Mouse (Mus musculus): ENCODE data around the gene Ddt.
"Not testable (repeated sequence)": the region's sequence is repeated elsewhere in the genome, so short reads cannot be mapped to it uniquely, and the experiment has no call there.

Ddt gene

DNA sequence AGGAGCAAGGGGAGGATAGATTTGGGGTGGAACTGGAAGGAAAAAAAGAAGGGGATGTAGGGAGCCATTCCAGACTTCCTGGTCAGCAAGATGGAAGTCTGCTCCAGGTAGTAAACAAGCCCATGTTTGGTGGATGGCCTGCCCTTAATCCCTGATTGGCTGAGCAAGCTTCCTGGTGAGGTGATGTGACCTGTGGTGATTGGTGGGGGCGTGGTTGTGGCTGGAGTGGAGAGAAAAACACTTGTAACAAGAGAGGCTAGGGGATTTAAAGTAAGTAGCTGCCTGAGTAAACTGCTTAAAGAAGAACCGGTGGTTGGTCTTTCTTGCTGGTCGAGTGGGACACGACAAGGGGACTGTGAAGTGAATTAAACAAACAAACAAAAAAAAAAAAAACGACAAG is 5.5 kb downstream of the Ddt start:
- not testable (repeated sequence) for DNase-seq (ENCODE audit: low spot score)

DNA sequence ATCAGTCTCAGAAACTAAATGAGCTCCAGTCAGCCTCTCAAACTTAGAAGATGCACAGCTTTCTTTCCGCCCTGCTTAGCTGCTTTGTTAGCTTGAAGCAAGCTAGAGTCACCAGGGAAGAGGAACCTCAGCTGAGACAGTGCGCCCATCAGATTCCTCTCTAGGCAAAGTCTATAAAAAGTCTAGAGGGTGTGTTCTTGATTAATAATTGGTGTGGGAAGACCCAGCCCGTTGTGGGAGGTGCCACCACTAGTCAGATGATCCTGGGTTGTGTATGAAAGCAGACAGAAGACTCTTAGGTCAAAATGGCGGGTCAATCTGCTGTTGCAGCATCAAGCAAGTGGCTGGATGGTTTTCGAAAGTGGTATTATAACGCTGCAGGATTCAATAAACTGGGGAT is 6.4 kb downstream of the Ddt start:
- DNase-seq (ENCODE audit: low spot score): no peak

DNA sequence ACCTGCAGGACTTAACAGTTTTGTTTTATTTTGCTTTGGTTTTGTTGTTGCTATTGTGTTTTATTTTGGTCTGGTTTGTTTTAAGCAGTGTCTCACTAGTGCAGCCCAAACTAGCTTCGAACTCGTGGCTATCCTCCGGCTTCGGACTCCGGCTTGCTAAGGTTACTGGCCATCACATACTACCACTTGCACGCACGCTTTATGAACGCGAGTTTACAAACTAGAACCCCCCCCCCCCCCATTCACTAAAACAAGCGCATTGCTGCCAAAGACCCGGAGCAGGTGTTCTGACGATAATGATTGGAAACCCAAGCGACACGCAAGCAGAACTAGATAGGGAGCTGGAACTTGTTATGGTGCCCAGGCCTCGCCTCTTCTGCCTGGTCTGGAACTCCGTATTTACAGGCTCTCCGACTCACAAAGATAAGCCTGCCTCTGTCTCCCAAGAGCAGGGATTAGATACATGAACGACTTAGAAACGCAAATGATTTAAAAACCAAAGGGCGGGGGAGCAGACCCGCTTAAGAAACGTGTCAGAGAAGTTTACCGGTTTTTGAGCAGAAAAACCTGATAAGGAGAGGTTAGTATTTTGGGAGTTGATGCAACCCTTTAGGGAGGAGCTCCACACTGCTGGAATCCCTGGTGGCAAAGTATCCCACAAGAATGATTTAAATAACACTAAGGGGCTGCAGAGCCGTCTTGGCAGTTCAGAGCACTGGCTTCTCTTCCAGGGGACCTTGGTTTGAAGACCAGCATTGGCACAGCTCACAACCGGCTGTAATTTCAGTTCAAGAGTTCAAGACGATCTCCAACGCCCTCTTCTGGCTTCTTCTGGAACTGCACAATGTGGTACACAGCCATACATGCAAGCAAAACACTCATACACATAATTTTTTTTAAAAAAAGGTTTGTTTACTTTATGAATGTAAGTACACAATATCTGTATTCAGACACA is 8.4 kb downstream of the Ddt start:
- peak; percentile 77 for DNase-seq (ENCODE audit: low spot score)

DNA sequence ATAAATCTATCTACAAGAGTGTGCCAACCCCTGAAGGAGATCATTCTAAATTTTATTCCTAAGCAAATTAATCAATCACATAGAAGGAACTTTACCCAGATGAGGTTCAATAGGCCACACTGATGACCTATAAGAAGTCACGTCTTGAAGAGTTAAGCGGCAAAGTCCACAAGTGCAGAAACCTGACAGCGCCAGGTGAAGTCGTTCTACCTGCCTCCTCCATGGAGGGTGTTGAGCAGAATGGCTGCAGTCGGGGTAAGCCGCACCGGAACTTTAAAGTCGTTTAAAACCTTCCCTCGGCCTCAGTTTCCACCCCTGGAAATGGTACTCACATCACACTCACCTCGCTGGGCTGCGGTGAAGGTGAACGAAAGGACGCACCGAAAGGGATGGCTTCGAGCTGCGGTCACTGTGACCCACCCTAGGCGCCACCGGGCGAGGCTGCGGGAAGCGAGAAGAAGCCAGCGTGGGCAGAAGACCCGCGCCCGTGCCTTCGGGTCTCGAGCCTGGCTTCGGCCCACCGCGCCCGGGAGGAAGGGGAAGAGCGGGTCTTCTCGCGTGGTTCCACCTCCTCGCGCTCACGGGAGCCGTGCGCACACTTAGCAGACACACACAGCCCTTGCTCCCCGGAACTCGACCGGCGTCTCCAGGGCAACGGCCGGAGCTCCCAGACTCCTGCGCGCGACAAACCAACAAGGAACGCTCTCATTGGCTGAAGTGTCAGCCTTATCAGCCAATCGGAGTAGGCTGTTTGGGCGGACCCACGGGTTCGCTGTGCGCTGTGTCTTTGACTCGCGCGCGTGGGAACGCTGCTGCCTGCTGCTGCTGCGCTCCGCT is 9.3 kb downstream of the Ddt start, which contains the start of gene Cabin1:
TSS of gene Cabin1 (minus strand) at position 660 of the 837 bp plus-strand sequence.
- peak; percentile 98 for DNase-seq (ENCODE audit: low spot score)

DNA sequence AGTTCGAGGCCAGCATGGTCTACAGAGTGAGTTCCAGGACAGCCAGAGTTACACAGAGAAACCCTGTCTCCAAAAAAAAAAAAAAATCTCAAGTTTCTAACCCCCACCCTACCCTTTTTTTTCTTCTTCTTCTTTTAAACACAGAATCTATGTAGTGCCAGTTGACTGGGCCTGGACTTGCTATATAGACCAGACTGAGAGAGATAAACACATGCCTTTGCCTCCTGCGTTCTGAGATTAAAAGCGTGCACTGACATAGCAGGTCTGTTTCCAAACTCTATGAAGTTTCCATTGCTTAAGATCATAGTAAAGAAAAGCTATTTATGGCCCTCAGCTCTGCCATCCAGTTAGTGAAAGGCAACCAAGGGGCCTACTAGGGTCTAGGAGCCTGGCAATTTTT is 10.8 kb downstream of the Ddt start:
- DNase-seq (ENCODE audit: low spot score): no peak

DNA sequence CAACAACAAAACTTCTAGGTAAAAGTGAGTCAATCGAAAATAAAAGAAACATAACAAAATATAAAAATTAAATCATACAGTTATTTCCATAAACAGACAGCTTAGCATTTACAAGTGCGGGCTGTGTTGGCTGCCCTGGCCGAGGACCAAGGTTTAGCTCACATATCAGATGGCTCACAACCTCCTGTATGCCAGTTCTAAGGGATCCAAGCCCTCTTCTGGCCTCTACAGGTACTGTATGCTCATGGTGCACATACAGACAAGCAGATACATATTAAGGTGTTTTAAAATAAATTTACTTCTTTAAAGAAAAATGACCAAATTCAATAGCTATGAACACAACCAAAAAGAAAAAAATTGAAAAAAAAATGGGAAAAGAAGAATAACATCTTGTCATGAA is 12.9 kb downstream of the Ddt start:
- no peak for DNase-seq (ENCODE audit: low spot score)

DNA sequence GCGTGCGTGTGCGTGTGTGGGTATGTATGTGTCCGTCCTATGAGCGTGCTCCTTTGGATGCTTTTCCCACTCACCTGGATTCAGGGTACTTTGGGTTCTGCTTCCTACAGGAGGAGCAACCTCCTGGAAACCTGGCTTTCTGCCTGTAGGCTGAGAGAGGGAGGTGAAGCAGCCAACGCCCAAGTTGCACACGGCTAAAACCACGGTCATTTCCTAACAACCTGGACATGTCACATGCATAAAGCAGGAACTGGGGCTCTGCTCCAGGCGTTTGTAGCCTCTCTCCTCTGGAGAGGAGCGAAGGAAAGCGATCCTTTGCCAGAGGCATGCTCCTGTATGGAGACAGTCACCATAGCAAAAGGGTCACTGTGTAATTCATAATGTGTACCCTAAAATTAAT is 16.5 kb downstream of the Ddt start:
- DNase-seq (ENCODE audit: low spot score): no peak

DNA sequence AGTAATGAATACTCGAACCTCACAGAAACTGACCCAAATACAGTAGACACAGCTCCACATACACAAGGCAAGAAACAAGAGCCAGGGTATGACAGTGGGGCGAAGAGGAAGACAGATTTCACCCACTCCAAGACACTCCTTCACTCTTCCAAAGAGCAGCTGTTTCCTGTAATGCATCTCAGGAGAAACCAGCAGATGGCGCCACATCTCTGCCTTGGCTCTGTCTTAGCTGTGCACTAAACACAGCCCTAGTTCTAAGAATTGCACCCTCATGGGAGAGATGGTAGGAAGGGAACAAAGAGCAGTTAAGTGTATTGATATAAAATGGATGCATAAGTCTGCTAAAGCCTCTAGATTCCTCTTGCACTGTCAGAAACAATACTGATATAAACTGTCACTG is 29.2 kb downstream of the Ddt start:
- peak; percentile 88 for DNase-seq (ENCODE audit: low spot score)

DNA sequence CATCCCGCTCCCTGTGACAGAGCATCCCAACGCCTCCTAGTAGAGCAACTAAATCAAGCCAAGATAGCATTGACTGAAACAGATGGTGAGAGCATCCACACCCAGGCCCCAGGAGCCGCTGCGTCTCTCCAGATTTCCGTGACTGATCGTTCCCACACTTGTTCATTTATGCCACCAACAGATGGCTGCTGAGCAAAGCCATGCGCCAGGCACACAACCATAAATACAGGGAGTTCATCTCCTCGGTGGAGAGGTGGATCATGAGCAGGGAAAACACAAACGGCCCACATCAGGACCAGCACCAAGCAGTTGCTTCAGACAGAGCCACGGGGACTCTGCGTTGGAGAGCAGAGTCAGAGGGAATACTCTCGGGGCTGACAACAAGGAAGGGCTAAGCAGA is 29.8 kb downstream of the Ddt start:
- DNase-seq (ENCODE audit: low spot score): no peak

DNA sequence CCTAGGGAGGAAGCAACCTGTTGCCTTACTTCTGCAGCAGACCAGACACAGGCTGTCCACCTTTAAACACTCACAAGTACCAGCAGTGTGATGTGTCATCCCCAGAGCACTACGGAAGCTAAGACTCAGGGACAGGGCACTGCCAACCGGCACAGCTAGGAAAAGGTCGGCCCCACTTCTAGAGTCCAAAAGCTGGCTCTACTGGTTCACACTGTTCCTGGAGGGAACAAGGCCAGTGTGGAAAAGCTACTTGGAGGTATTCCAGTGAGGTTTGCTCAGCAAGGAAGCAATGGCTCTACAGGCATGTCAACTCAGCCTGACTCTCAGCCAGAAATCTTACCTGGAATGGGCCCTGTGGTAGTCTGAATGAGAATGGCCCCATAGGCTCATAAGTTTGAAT is 32.3 kb downstream of the Ddt start:
- DNase-seq (ENCODE audit: low spot score): no peak

DNA sequence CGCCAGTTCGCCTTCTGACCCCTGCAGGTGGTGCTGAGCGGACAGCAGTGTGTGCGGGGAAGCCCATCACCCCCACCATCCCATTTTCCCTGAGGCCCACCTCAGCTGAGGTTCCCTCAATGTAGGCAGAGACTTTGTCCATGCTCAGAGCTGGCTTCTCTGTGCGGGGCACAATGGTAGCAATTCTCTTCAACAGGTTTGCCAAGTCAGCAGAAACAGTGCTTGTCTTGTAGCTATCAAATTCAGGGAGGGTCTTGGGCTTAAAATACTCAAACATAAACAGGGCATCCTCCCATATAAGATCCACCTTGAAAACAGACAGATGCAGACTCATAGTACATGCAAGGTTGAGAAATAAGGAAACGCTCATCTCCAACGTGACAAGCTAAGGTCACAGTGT is 47.8 kb downstream of the Ddt start:
- no peak for DNase-seq (ENCODE audit: low spot score)

All from adipocyte (in vitro differentiated cells).